Mouse (Mus musculus) spleen, adult 2 months (tissue): ENCODE results near the gene Wnt1.

Source experiments
- CTCF ChIP-seq: fragments of 200-500 bp; IDR thresholded peaks from 2 replicates; pipeline ENCODE4 v1.5.1; 2011; ENCODE audit warnings: mild to moderate bottlenecking, inconsistent platforms; ENCODE audit not compliant: insufficient read depth, insufficient read length, insufficient replicate concordance; ENCODE audit errors: extremely low read depth
- POLR2A ChIP-seq: fragments of 200-500 bp; IDR thresholded peaks from 2 replicates; pipeline ENCODE4 v1.6.1; 2011; ENCODE audit warnings: low read depth, low read length, inconsistent platforms

GRCm38 (mm10) chr15:98791221-98791620 lies 1.6 kb downstream of the Wnt1 start:
- TF ChIP-seq CTCF (no peak), POLR2A (no peak)
